Mouse (Mus musculus) G1E (cell line): ENCODE measurements around the gene Cln5.

Source experiments
- CTCF ChIP-seq: IDR thresholded peaks from 2 replicates; pipeline ENCODE4 v1.5.1; 2012; ENCODE audit warnings: low read depth, low read length, inconsistent platforms, mixed read lengths
- GATA1 ChIP-seq: IDR thresholded peaks from 2 replicates; pipeline ENCODE4 v1.6.1; 2012; ENCODE audit warnings: borderline replicate concordance, low read length, inconsistent platforms, mixed read lengths
- GATA2 ChIP-seq: IDR thresholded peaks from 2 replicates; pipeline ENCODE4 v1.6.1; 2012; ENCODE audit warnings: low read depth, low read length, inconsistent platforms, borderline replicate concordance
- TAL1 ChIP-seq: conservative IDR thresholded peaks from 2 replicates; pipeline ENCODE4 v1.6.1; 2012; ENCODE audit warnings: low read depth, low read length, inconsistent platforms, mixed read lengths

GRCm38 (mm10) chr14:103085840-103086533, 16.0 kb downstream of the Cln5 start:
- no peak for TF ChIP-seq CTCF
- no peak for TF ChIP-seq GATA2
- TF ChIP-seq TAL1: peak; percentile 46
- TF ChIP-seq GATA1: no peak
